Mouse (Mus musculus) urinary bladder, postnatal 4 days (tissue): Measurements from ENCODE around the gene Elfn2.
A peak's percentile ranks its signal among the peaks of the same experiment; 100 is the strongest.

Experiments used
- DNase-seq, 2 experiments: peaks; one replicate each; pipeline ENCODE4 v3.0.0; 2021 to 2022; ENCODE audit warnings: low spot score in 2 of 2

The Elfn2 gene

GRCm38 (mm10) chr15:78726697-78727096 lies 8.1 kb upstream of the Elfn2 start:
- no peak for DNase-seq

GRCm38 (mm10) chr15:78720532-78720931 lies 2.0 kb upstream of the Elfn2 start:
- DNase-seq = no peak

- DNase-seq = peak; percentile 48 to 72
These were observed 1.5 kb upstream of the Elfn2 start for GRCm38 (mm10) chr15:78720094-78720493.

GRCm38 (mm10) chr15:78719416-78719815 lies 845 bp upstream of the Elfn2 start:
- no peak for DNase-seq

- DNase-seq = no peak
These were observed 1.6 kb downstream of the Elfn2 start for GRCm38 (mm10) chr15:78716936-78717335.

- DNase-seq = no peak
These were observed 2.7 kb downstream of the Elfn2 start for GRCm38 (mm10) chr15:78715856-78716255.

GRCm38 (mm10) chr15:78713751-78714150 lies 4.8 kb downstream of the Elfn2 start:
- DNase-seq = no peak

GRCm38 (mm10) chr15:78712335-78713258 lies 6.0 kb downstream of the Elfn2 start:
- no peak for DNase-seq

GRCm38 (mm10) chr15:78711935-78712334 lies 6.6 kb downstream of the Elfn2 start:
- DNase-seq = no peak

- DNase-seq = no peak
These were observed 7.9 kb downstream of the Elfn2 start for GRCm38 (mm10) chr15:78710634-78711033.

GRCm38 (mm10) chr15:78709767-78710166 lies 8.8 kb downstream of the Elfn2 start:
- DNase-seq = no peak

- no peak for DNase-seq
These were observed 11.9 kb downstream of the Elfn2 start for GRCm38 (mm10) chr15:78706630-78707029.

- DNase-seq = no peak
These were observed 13.7 kb downstream of the Elfn2 start for GRCm38 (mm10) chr15:78704824-78705223.

GRCm38 (mm10) chr15:78704007-78704406 lies 14.6 kb downstream of the Elfn2 start:
- DNase-seq = no peak

- DNase-seq = no peak
These were observed 18.2 kb downstream of the Elfn2 start for GRCm38 (mm10) chr15:78700420-78700819.

- no peak for DNase-seq
These were observed 19.1 kb downstream of the Elfn2 start for GRCm38 (mm10) chr15:78699513-78699912.

GRCm38 (mm10) chr15:78698491-78699135 lies 20.0 kb downstream of the Elfn2 start:
- no peak for DNase-seq

GRCm38 (mm10) chr15:78698084-78698483 lies 20.5 kb downstream of the Elfn2 start:
- DNase-seq = no peak

- DNase-seq = no peak
These were observed 22.8 kb downstream of the Elfn2 start for GRCm38 (mm10) chr15:78695745-78696144.

GRCm38 (mm10) chr15:78692505-78692904 lies 26.1 kb downstream of the Elfn2 start:
- no peak for DNase-seq

GRCm38 (mm10) chr15:78690716-78691115 lies 27.9 kb downstream of the Elfn2 start:
- no peak for DNase-seq

- DNase-seq = no peak
These were observed 31.7 kb downstream of the Elfn2 start for GRCm38 (mm10) chr15:78686910-78687309.

GRCm38 (mm10) chr15:78684111-78684510 lies 34.5 kb downstream of the Elfn2 start:
- DNase-seq = no peak
